Mouse (Mus musculus) liver, embryonic 11.5 days (tissue): Measurements from ENCODE around the gene Syngr3. TPM values are rescaled to one million over a fixed set of nuclear protein-coding genes. Genes with fewer than 3 reads are reported as not detected.
"Not testable (repeated sequence)": the region's sequence is repeated elsewhere in the genome, so short reads cannot be mapped to it uniquely, and the experiment has no call there.

Experiments
- ATAC-seq: fragments of 200-750 bp; cut with Nextera tagmentation; replicated peaks from 2 replicates; pipeline ENCODE4 v1.8.0; 2017; ENCODE audit warnings: moderate number of reproducible peaks, mild to moderate bottlenecking, moderate TSS enrichment, moderate library complexity; ENCODE audit not compliant: low FRiP score
- DNase-seq: peaks from one replicate; pipeline ENCODE4 v3.0.0-alpha.2; 2017; ENCODE audit warnings: low spot score
- H3K27ac ChIP-seq: fragments of 300-500 bp; sonication (generic); 2 replicates; pipeline ENCODE4 v1.5.1; 2014; ENCODE audit warnings: mild to moderate bottlenecking, low read depth, low read length, control low read depth
- H3K27me3 ChIP-seq: fragments of 300-500 bp; sonication (generic); replicated peaks from 2 replicates; pipeline ENCODE4 v1.6.1; 2014; ENCODE audit warnings: low read length, mixed read lengths; ENCODE audit not compliant: control insufficient read depth, insufficient read depth
- H3K36me3 ChIP-seq: fragments of 300-500 bp; sonication (generic); 2 replicates; pipeline ENCODE4 v1.6.1; 2014; ENCODE audit warnings: mild to moderate bottlenecking, low read length, moderate library complexity, mixed read lengths; ENCODE audit not compliant: control insufficient read depth, insufficient read depth
- H3K4me1 ChIP-seq: fragments of 300-500 bp; sonication (generic); replicated peaks from 2 replicates; pipeline ENCODE4 v1.6.1; 2014; ENCODE audit warnings: low read length, mixed read lengths; ENCODE audit not compliant: control insufficient read depth, insufficient read depth
- H3K4me2 ChIP-seq: fragments of 300-500 bp; sonication (generic); 2 replicates; pipeline ENCODE4 v1.6.1; 2014; ENCODE audit warnings: mild to moderate bottlenecking, control low read depth, moderate library complexity
- H3K4me3 ChIP-seq: fragments of 300-500 bp; sonication (generic); 2 replicates; pipeline ENCODE4 v1.5.1; 2014; ENCODE audit warnings: low read depth, low read length, control low read depth
- H3K9ac ChIP-seq: fragments of 300-500 bp; sonication (generic); 2 replicates; pipeline ENCODE4 v1.6.1; 2014; ENCODE audit warnings: low read depth, low read length, control low read depth
- H3K9me3 ChIP-seq: fragments of 300-500 bp; sonication (generic); 2 replicates; pipeline ENCODE4 v1.6.1; 2016; ENCODE audit warnings: low read length, inconsistent platforms, mixed read lengths; ENCODE audit not compliant: control insufficient read depth
- WGBS: fragments of 180-500 bp; shearing (Covaris S2); extraction: QIAGEN DNeasy Blood & Tissue Kit; methylation state at CpG from one replicate; pipeline ENCODE4 v1.1.7; 2014; 5-methylcytosine and 5-hydroxymethylcytosine counted together
- polyA plus RNA-seq: library from polyadenylated mRNA; unstranded; fragments of >200 nt; fragmentation: Nextera tagmentation; extraction: Ambion mirVana; gene quantifications from 2 replicates; pipeline ENCODE4 v1.2.1, GENCODE M21; 2014

The Syngr3 gene
- polyA plus RNA-seq, 1 experiment from 2014 or later, result 0.49 TPM

DNA sequence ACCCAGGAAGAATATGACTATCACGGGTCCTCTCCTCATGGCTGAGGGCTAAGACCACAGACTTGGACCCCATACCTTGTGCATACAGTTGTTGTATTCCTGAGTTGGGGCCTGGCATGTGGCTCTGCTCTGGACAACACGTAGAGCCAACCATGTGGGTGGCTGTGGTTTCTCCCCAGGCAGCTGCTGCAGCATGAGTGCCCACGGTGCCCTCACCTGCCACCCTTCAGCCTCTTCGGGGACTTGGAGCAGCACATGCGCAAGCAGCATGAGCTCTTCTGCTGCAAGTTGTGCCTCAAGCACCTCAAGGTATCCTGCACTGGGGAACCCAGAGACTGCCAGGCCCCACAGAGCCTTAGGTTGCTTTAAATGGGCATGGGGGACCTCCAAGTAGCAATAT is 12.9 kb downstream of the Syngr3 start:
- Histone ChIP-seq H3K4me2 (no peak overlapping the region), H3K9ac (no peak overlapping the region), H3K4me3 (no peak overlapping the region), H3K27ac (no peak overlapping the region), H3K9me3 (no peaks in the 10 kb centered on the region), H3K27me3 (no peaks in the 10 kb centered on the region), H3K36me3 (peaks cover 45% of the 10 kb centered on the region), H3K4me1 (peaks cover 24% of the 10 kb centered on the region)
- ATAC-seq (no peak), DNase-seq (no peak)
- 97% methylated on average over 5 of the region's 5 CpGs for WGBS

DNA sequence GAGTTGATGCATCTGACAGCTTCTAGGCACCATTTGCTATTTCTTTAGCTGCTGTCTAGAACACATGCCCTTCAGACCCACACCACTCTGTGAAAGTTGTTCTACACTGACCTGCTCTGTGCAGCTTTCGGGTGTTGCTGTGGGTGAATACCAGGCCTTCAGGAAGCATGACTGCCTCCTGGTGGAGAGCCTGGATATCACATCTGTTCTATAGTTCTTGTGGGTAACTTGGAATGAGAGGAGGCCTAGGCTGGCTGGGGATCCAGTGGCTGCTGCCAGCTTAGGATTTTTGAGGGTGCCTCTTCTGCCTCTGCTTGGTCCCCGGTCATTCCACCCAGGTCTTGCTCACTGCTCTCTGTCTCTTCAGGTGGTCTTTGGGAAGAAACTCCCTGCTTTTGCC is 13.6 kb downstream of the Syngr3 start:
- no peak overlapping the region for H3K9ac ChIP-seq
- no peak overlapping the region for H3K27ac ChIP-seq

GRCm38 (mm10) chr17:24674277-24674676 is 15.5 kb downstream of the Syngr3 start:
- Histone ChIP-seq H3K4me1 (peaks cover 40% of the 10 kb centered on the region), H3K4me2 (no peak overlapping the region), H3K36me3 (peaks cover 23% of the 10 kb centered on the region), H3K4me3 (no peak overlapping the region), H3K9me3 (no peaks in the 10 kb centered on the region), H3K27ac (no peak overlapping the region), H3K9ac (peak overlapping the region; percentile 31; the same call in 1 of the 2 replicates), H3K27me3 (no peaks in the 10 kb centered on the region)
- 69% methylated on average over 7 of the region's 7 CpGs for WGBS
- DNase-seq, result no peak
- ATAC-seq, result no peak

More for the DNA sequence above, 13.6 kb downstream of the Syngr3 start:
- H3K9me3 ChIP-seq, result no peaks in the 10 kb centered on the region
- no peaks in the 10 kb centered on the region for H3K27me3 ChIP-seq
- DNase-seq (no peak), ATAC-seq (peak; percentile 27; the same call in 1 of the 2 replicates)
- no peak overlapping the region for H3K4me2 ChIP-seq
- peaks cover 31% of the 10 kb centered on the region for H3K4me1 ChIP-seq
- peaks cover 40% of the 10 kb centered on the region for H3K36me3 ChIP-seq
- H3K4me3 ChIP-seq, result no peak overlapping the region
- WGBS, result 75% methylated on average over 2 of the region's 2 CpGs

GRCm38 (mm10) chr17:24672141-24672540 is 17.6 kb downstream of the Syngr3 start:
- Histone ChIP-seq H3K9ac (no peak overlapping the region), H3K4me1 (peaks cover 43% of the 10 kb centered on the region), H3K27me3 (no peaks in the 10 kb centered on the region), H3K9me3 (no peaks in the 10 kb centered on the region), H3K27ac (peak overlapping the region; percentile 16; the same call in 1 of the 2 replicates), H3K36me3 (peaks cover 4% of the 10 kb centered on the region; the same call in 1 of the 2 replicates), H3K4me3 (peak overlapping the region; percentile 18; the same call in 1 of the 2 replicates), H3K4me2 (peak overlapping the region; percentile 90)
- ATAC-seq (no peak), DNase-seq (no peak)
- 17% methylated on average over 5 of the region's 5 CpGs for WGBS

GRCm38 (mm10) chr17:24671346-24671745 is 18.4 kb downstream of the Syngr3 start:
- peak overlapping the region; percentile 98 for H3K9ac ChIP-seq
- DNase-seq (no peak), ATAC-seq (no peak)
- H3K27ac ChIP-seq, result no peak overlapping the region; the same call in 1 of the 2 replicates
- 64% methylated on average over 5 of the region's 5 CpGs for WGBS
- peaks cover 41% of the 10 kb centered on the region for H3K4me1 ChIP-seq
- H3K27me3 ChIP-seq, result no peaks in the 10 kb centered on the region
- H3K9me3 ChIP-seq, result no peaks in the 10 kb centered on the region
- peak overlapping the region; percentile 90 for H3K4me2 ChIP-seq
- H3K36me3 ChIP-seq, result no peaks in the 10 kb centered on the region
- H3K4me3 ChIP-seq, result peak overlapping the region; percentile 99

DNA sequence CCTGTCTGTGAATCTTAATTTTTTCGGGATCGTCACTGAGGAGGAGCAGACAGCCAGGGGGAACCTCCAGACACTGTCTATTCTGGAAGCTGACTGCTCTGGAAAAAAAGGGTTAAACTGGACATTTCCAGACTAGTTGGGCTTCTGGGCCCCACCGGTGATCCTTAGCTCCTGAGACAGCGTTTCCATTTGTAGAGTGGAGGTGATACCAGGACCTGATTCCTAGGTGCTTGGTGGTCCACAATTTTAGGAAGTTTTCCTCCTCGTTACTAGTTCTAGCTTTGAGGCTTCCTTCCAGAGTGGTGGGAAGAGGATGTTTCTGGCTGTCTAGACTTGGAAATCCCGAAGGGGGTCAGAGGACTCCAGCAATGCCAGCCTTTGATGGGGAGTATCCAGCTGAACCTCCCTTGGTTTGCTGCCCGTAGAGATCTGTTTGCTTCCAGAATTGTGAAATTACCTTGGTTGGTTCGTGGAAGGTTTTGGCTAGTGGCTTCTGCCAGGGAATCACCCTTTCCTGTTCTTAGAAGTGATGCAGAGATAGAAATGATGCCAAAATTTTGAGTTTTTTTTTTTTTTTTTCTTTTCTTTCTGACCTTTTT is 19.4 kb downstream of the Syngr3 start:
- H3K27ac ChIP-seq, result peak overlapping the region; percentile 82
- no peak for DNase-seq
- H3K9ac ChIP-seq, result peak overlapping the region; percentile 98
- peaks cover 38% of the 10 kb centered on the region for H3K4me1 ChIP-seq
- H3K36me3 ChIP-seq, result no peaks in the 10 kb centered on the region
- no peaks in the 10 kb centered on the region for H3K9me3 ChIP-seq
- H3K4me3 ChIP-seq, result peak overlapping the region; percentile 99
- ATAC-seq, result no peak
- no peaks in the 10 kb centered on the region for H3K27me3 ChIP-seq
- 6% methylated on average over 8 of the region's 8 CpGs for WGBS
- H3K4me2 ChIP-seq, result peak overlapping the region; percentile 90

DNA sequence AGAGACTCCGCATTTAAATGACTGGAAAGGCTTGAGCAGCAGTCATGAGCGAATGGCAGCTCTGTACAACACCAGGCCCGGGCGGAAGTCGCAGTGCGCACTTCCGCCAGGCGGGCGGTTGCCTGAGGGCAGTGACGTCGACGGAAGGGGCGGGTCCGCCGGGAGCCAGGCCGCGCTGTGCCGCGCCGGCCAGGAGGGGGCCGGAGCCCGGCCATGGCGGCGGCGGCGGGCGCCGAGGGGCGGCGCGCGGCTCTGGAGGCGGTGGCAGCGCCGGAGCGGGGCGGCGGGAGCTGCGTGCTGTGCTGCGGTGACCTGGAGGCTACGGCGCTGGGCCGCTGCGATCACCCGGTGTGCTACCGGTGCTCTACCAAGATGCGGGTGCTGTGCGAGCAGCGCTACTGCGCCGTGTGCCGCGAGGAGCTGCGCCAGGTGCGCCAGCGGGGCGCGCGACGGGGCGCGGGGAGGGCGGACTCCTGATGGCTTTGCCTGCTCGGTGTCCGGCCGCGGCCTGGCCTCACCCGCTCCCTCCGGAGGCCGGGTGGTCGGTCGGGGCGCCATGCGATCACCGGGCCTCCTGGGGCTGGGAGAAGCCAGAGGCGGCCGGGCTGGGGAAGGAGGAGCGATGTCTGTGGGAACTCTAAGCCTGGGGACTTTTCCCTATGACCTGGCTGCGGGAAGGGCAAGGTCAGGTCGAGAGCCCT is 20.1 kb downstream of the Syngr3 start, which contains the start of gene Zfp598:
Zfp598 (plus strand) TSS at position 143 of the 701 bp plus-strand sequence.
- Histone ChIP-seq H3K9ac (peak within 1 kb of the TSS; percentile 98), H3K9me3 (no peaks in the 10 kb centered on the region), H3K4me1 (peaks cover 38% of the 10 kb centered on the region), H3K27ac (peak within 1 kb of the TSS; percentile 82), H3K4me2 (peak within 1 kb of the TSS; percentile 90), H3K4me3 (peak within 1 kb of the TSS; percentile 99), H3K27me3 (no peaks in the 10 kb centered on the region), H3K36me3 (no peaks in the 10 kb centered on the region)
- peak; percentile 92 for DNase-seq
- under 1% methylated on average over 73 of the region's 80 CpGs for WGBS
- ATAC-seq, result peak; percentile 99

DNA sequence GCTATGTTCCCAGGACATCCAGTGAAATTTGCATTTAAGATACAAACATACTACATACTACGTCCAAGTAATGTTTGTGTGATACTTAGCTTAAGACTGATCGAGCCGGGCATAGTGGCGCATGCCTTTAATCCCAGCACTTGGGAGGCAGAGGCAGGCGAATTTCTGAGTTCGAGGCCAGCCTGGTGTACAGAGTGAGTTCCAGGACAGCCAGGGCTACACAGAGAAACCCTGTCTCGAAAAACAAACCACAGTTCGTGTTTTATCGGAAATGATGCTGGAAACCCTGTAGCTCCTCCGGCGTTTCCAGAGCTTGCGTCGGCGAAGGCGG is 20.6 kb downstream of the Syngr3 start:
- H3K9me3 ChIP-seq, DNase-seq, H3K27me3 ChIP-seq, H3K36me3 ChIP-seq: not testable (repeated sequence)
- peak overlapping the region; percentile 99 for H3K4me3 ChIP-seq
- WGBS, result 8% methylated on average over 15 of the region's 15 CpGs
- peak overlapping the region; percentile 98 for H3K9ac ChIP-seq
- ATAC-seq, result peak; percentile 27; the same call in 1 of the 2 replicates
- H3K4me2 ChIP-seq, result peak overlapping the region; percentile 90
- peak overlapping the region; percentile 82; the same call in 1 of the 2 replicates for H3K27ac ChIP-seq
- peaks cover 34% of the 10 kb centered on the region for H3K4me1 ChIP-seq
